Mouse (Mus musculus) C2C12 (cell line): ENCODE measurements at regions not wholly inside any gene's neighbourhood (a gene's known extent, or its start where the extent isn't known, plus 50 kb on each side); places are given as distances from the start of the nearest gene placed in this dataset.

ENCODE experiments used
- CTCF ChIP-seq: IDR thresholded peaks from one replicate; pipeline ENCODE4 v1.5.1; 2011; ENCODE audit not compliant: control insufficient read depth, insufficient read depth, insufficient read length
- FOSL1 ChIP-seq: IDR thresholded peaks from one replicate; pipeline ENCODE4 v1.8.0; 2011; ENCODE audit warnings: mild to moderate bottlenecking, low read length; ENCODE audit not compliant: poor library complexity, insufficient read depth, severe bottlenecking
- MAX ChIP-seq: IDR thresholded peaks from one replicate; pipeline ENCODE4 v1.6.1; 2011; ENCODE audit warnings: mild to moderate bottlenecking, control low read depth
- USF1 ChIP-seq: IDR thresholded peaks from one replicate; pipeline ENCODE4 v1.6.1; 2011; ENCODE audit warnings: low read depth, mild to moderate bottlenecking, control low read depth, moderate library complexity

DNA sequence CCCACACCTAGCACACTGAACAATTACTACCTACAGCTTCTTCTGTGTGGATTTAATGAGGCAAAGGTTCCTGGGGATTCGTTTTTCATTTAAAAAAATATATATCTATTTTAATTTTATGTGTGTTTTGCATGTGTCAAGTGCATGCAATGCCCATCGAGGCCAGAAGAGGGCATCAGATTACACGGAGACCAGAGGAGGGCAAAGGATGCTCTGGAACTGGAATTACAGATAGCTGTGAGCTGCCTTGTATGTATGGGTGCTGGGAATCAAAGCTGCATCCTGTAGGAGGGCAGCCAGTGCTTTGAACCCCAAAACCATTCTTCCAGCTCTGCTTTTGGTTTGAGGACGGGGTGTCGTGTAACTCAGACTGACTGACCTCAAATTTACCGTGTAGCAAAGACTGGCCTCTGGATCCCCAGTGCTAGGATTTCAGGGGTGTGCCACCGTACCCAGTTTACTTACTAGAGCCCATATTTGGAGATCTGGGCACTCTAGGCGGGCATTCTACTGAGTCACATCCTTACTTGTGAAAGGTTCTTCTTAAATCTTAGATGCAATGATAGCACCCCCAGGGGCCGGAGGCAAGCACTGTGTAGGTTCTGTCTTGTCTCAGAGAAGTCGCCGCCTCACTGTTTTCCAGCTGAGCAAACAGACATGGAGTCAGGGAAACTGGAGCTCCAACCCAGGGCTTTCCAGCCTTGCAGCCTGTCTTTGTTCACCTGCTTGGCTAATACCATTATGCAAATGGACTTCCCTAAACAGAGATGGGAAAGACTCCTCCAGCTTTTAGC, 225.6 kb upstream of the Nfe2l3 start:
- TF ChIP-seq CTCF (peak; percentile 7), MAX (no peak), USF1 (no peak), FOSL1 (no peak)
